Mouse (Mus musculus) hindbrain, embryonic 10.5 days (tissue): ENCODE data around the gene Ddx58. TPM values are rescaled to one million over a fixed set of nuclear protein-coding genes. Genes with fewer than 3 reads are reported as not detected.

ENCODE experiments used
- DNase-seq: peaks from one replicate; pipeline ENCODE4 v3.0.0-alpha.2; 2017; ENCODE audit warnings: low spot score
- H3K27ac ChIP-seq: fragments of 300-500 bp; sonication (generic); 2 replicates; pipeline ENCODE4 v1.5.1; 2016; ENCODE audit warnings: mild to moderate bottlenecking, moderate library complexity
- H3K27me3 ChIP-seq: fragments of 300-500 bp; sonication (generic); 2 replicates; pipeline ENCODE4 v1.6.1; 2016; ENCODE audit warnings: mild to moderate bottlenecking; ENCODE audit not compliant: poor library complexity, insufficient read depth, severe bottlenecking
- H3K36me3 ChIP-seq: fragments of 300-500 bp; sonication (generic); 2 replicates; pipeline ENCODE4 v1.6.1; 2016; ENCODE audit warnings: mild to moderate bottlenecking, moderate library complexity
- H3K4me1 ChIP-seq: fragments of 300-500 bp; sonication (generic); replicated peaks from 2 replicates; pipeline ENCODE4 v1.6.1; 2016; ENCODE audit warnings: mild to moderate bottlenecking
- H3K4me3 ChIP-seq: fragments of 300-500 bp; sonication (generic); 2 replicates; pipeline ENCODE4 v1.5.1; 2016; ENCODE audit warnings: mild to moderate bottlenecking, moderate library complexity
- H3K9me3 ChIP-seq: fragments of 300-500 bp; sonication (generic); 2 replicates; pipeline ENCODE4 v1.6.1; 2016; ENCODE audit warnings: mild to moderate bottlenecking, moderate library complexity
- WGBS: fragments of 180-500 bp; shearing (Covaris S2); methylation state at CpG from one replicate; pipeline ENCODE4 v1.1.7; 2016; 5-methylcytosine and 5-hydroxymethylcytosine counted together
- polyA plus RNA-seq: library from polyadenylated mRNA; unstranded; fragments of >200 nt; fragmentation: Nextera tagmentation; extraction: Ambion mirVana; gene quantifications from 2 replicates; pipeline ENCODE4 v1.2.1, GENCODE M21; 2016

Gene Ddx58
- polyA plus RNA-seq: 2.1 and 4.2 TPM in 2 replicates

DNA sequence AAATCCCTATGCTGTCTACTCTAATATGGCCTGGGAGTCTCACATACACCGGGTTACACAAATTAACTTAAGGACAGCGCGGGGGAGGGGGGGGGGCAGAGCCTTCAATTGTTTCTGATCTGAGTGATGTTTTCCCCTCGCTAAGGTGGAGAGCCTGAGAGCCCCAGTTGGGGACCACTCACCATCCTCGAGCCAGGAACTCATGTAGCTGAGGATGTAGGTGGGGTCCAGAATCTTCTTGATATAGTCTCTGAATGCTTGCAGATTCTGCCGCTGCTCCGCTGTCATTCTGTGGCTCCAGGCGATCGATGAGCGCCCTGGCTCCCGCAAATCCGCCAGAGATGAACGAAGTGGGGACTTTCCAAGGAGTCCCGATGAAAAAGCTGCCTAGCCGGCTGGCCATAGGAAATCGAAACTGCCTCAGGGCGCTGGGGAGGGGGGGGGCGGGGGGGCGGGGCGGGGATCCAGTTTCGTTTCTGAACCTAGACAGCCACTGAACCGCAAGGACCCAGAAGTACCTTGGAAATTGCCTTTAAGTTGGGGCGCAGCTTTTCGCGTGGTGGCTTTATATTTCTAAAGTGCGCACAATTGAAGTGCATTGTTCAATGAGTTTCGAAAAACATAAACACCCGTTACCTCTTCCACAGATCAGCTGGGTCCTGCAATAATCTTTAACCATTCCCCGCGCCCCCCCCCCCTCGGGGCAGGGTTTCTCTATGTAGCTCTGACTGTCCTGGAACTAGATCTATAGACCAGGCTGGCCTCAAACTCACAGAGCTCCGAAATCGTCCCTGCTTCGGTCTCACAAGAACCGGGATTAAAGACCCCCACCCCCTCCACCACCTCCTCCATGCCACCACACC, at the start of gene Ddx58:
Gene Ddx58 (minus strand): TSS at position 420 of the 863 bp plus-strand sequence.
- Histone ChIP-seq H3K36me3 (no peaks in the 10 kb centered on the region), H3K4me3 (peak within 1 kb of the TSS; percentile 60), H3K4me1 (peaks cover 20% of the 10 kb centered on the region), H3K27ac (peak within 1 kb of the TSS; percentile 62), H3K27me3 (no peaks in the 10 kb centered on the region), H3K9me3 (no peaks in the 10 kb centered on the region)
- DNase-seq: peak; percentile 60
- WGBS: 3% methylated on average over 35 of the region's 35 CpGs

DNA sequence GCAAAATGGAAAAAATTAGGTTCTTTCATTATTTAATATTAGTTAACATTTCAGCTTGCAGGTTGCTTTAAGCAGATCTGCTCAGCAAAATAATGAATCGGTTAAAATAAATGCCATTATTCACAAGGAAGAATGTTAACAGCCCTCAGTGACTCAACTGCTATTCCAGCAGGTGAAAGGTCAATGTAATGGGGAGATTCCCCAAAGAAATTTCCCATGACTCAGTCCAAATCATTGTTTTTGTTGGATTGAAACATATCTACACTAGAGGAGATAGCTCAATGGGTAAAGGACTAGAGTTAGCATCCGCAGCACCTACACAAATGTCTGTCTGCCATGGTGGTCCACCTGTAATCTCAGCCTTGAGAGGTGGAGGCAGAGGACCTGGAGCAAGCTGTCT, 49.4 kb upstream of the Ddx58 start:
- WGBS: 87% methylated on average over 2 of the region's 2 CpGs
- no peak for DNase-seq

DNA sequence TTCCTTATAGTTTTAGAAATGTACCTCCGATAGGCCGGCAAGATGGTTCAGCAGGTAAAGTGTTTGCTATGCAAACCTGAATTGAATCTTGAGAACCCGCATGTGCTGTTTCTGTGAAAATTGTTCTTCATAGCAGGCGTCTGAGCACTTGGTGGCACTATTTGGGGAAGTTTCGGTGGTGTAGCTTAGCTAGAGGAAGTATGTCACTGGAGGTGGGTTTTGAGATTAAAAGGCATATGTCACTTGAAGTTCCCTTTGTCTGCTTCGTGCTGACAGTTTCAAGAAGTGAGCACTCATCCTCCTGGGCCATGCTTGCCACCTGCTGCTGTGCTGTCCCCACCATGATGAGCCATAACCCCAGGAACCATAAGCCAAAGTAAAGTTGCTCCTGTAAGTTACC, 47.8 kb upstream of the Ddx58 start:
- Histone ChIP-seq H3K27ac (no peak overlapping the region), H3K27me3 (no peaks in the 10 kb centered on the region), H3K9me3 (peaks cover 6% of the 10 kb centered on the region; the same call in 1 of the 2 replicates), H3K4me1 (no peaks in the 10 kb centered on the region), H3K4me3 (no peak overlapping the region), H3K36me3 (no peaks in the 10 kb centered on the region)
- 80% methylated on average over 6 of the region's 6 CpGs for WGBS
- no peak for DNase-seq

More for the DNA sequence above, 49.4 kb upstream of the Ddx58 start:
- peaks cover 9% of the 10 kb centered on the region; the same call in 1 of the 2 replicates for H3K9me3 ChIP-seq
- no peak overlapping the region for H3K27ac ChIP-seq
- H3K4me1 ChIP-seq: no peaks in the 10 kb centered on the region
- H3K36me3 ChIP-seq: no peaks in the 10 kb centered on the region
- H3K27me3 ChIP-seq: no peaks in the 10 kb centered on the region
- H3K4me3 ChIP-seq: no peak overlapping the region

DNA sequence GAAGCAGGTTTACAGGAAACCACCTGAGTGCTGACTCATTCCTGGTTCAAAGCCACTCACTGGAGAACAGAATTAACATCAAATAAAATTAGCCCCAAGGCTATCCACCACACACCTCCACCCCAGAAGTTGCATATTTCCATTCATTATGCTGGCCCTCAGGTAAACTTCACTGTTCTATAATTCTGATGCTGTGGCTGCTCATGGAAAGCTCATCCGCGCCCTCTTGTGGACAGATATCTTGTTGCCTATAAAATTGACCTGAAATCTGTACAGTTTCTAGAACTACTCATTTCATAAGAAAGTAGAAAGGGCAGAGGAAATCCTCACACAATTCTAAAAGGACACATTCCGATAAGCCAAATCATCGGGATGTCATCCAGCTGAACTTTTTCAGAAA, 46.0 kb upstream of the Ddx58 start:
- Histone ChIP-seq H3K4me3 (no peak overlapping the region), H3K4me1 (no peaks in the 10 kb centered on the region), H3K27ac (no peak overlapping the region), H3K27me3 (no peaks in the 10 kb centered on the region), H3K9me3 (peaks cover 4% of the 10 kb centered on the region; the same call in 1 of the 2 replicates), H3K36me3 (no peaks in the 10 kb centered on the region)
- 28% methylated on average over 4 of the region's 4 CpGs for WGBS
- DNase-seq: peak; percentile 39

DNA sequence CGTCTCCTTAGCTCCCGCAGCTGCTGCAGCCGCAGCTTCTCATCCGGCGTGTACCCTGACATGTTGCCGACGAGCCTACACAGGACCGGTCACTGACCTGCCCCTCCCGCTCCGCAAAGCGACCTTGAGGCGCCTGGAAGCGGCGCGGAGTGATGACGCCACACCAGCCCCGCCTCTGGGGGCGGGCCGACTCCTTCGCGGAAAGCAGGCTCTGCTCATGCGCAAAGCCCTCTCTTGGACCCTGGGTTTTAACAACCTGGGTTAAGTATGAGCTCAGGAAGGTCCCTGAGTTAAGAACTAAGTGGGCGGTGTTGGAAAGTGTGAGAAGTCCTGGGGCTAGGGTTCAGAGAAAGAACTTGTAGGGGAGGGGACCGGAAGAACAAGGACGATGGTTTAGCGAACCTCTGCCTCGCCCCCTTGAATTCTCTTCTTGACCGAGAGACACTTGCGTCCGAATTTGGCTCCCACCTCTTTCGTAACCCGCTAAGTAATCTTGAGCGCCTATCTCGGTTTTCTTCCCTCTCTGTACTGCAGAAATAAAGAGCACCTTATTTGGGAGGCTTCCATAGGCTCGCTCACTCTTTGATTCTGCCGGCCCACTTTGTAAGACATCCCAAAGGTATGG, 39.8 kb upstream of the Ddx58 start, which contains the start of gene Ndufb6:
Gene Ndufb6 (minus strand): TSS at position 146 of the 625 bp plus-strand sequence.
- no peaks in the 10 kb centered on the region for H3K9me3 ChIP-seq
- H3K4me3 ChIP-seq: peak within 1 kb of the TSS; percentile 95
- no peaks in the 10 kb centered on the region for H3K27me3 ChIP-seq
- H3K27ac ChIP-seq: peak within 1 kb of the TSS; percentile 89
- DNase-seq: peak; percentile 97
- WGBS: under 1% methylated on average over 36 of the region's 36 CpGs
- peaks cover 16% of the 10 kb centered on the region for H3K4me1 ChIP-seq
- peaks cover 24% of the 10 kb centered on the region for H3K36me3 ChIP-seq

DNA sequence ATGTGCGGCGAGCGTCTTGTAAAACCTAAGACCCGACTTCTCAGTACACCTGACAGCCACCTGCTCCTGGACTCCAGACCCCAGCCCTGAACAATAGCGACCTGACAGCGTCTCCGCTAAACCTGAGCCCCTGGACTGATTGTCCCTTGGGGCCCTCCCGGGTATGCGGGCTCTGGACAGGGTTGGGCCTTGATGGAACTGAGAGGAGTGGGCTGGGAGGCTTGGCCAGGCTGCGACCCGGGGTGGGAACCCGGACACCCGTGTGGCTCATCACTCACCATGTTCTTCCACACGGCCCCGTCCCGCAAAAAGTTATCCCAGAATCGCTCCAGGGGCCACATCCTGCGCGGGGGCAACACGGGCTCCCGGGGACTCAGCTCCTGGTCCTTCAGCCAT, 39.2 kb upstream of the Ddx58 start:
- DNase-seq: no peak
- WGBS: under 1% methylated on average over 21 of the region's 21 CpGs

DNA sequence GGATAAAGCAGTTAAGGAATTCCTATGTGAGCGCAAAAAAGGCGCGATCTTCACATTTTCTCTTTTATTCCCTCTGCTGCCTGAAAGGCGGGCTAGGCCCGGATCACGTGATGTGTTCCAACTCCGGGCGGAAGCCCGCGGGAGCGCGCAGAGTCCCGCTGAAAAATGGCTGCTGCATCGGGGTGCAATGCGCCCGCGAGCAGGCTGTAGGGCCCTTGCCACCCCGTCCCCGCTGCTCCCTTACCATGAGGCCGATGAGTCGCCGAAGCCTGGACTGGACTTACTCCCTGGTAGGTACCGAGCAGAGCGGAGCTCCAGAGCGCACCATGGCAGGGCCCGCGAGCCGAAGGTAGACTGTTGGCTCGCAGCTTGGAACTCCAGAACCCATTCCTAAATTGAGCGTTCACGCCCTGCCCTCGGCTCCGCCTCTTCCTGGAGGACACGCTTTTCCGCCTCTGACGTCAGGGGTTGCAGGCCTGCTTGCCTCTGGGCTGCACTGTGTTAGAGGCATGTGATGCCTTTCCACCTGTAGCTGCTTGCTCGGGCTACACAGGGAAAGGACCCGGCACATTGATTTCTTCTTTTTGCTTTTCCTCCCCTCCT, 29.9 kb upstream of the Ddx58 start, which contains the start of the genes Smim27 and Topors:
Gene Smim27 (plus strand): TSS at position 150 of the 603 bp plus-strand sequence.
Gene Topors (minus strand): TSS at position 421 of the 603 bp plus-strand sequence.
- DNase-seq: peak; percentile 97
- H3K27me3 ChIP-seq: no peaks in the 10 kb centered on the region
- peaks cover 48% of the 10 kb centered on the region for H3K36me3 ChIP-seq
- WGBS: under 1% methylated on average over 38 of the region's 38 CpGs
- peak within 1 kb of the TSS; percentile 95 for H3K27ac ChIP-seq
- peak within 1 kb of the TSS; percentile 71 for H3K4me3 ChIP-seq
- H3K9me3 ChIP-seq: no peaks in the 10 kb centered on the region
- peaks cover 19% of the 10 kb centered on the region for H3K4me1 ChIP-seq

More for the DNA sequence above, 39.2 kb upstream of the Ddx58 start:
- no peaks in the 10 kb centered on the region for H3K9me3 ChIP-seq
- peak overlapping the region; percentile 95 for H3K4me3 ChIP-seq
- H3K4me1 ChIP-seq: peaks cover 16% of the 10 kb centered on the region
- H3K36me3 ChIP-seq: peaks cover 27% of the 10 kb centered on the region
- H3K27ac ChIP-seq: peak overlapping the region; percentile 89
- no peaks in the 10 kb centered on the region for H3K27me3 ChIP-seq

DNA sequence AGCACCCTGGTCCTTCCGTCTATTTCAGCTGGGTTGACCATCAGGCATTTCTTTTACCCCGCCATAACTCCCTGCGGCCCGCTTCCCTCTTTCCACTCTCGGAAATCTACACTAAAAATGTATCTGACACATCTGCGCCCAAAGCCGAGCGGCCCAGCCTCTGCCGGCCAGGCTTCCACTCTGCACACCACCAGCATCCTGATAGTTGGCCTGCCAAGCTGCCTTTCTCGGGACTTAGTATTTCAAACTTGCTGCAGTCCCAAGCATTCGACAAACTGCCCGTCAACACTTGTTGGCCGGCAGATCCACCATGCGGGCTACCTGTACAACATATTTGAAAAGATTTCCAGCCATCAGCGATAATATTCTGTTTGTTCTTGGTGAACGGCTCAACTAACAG, 29.2 kb upstream of the Ddx58 start:
- DNase-seq: no peak
- H3K36me3 ChIP-seq: peaks cover 46% of the 10 kb centered on the region
- no peaks in the 10 kb centered on the region for H3K9me3 ChIP-seq
- no peaks in the 10 kb centered on the region for H3K27me3 ChIP-seq
- WGBS: under 1% methylated on average over 16 of the region's 16 CpGs
- H3K4me1 ChIP-seq: peaks cover 19% of the 10 kb centered on the region
- peak overlapping the region; percentile 71 for H3K4me3 ChIP-seq
- peak overlapping the region; percentile 95 for H3K27ac ChIP-seq

DNA sequence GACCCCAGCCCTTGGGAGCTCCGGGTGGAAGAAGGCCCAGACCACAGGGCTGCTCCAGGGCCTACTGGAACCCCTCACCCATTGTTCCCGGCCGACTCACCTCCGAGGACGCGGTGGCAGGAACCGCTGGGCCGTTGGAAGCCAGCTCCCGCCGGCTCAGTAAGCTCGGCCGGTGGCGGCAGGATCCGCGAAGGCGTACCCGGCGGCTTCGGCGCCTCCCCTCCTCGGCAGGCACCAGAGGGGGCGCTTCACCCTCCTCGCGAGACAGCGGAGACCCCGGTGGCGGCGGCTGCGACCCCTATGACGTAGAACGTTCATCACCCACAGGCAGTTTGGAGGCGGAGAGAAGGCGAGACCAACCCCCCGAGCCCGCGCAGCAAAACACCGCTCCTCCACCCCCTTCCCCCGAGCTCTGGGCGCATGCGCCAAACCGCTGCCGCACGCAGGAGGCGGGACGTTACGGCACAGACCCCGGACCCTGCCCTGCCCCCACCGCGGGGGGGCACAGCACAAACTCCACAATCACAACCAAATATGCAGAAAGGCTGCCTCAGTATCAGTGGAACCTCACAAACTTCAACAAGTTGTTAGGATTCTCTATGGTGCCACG, 28.7 kb upstream of the Ddx58 start:
- peak; percentile 97 for DNase-seq
- Histone ChIP-seq H3K27me3 (no peaks in the 10 kb centered on the region), H3K4me3 (peak overlapping the region; percentile 71), H3K4me1 (peaks cover 19% of the 10 kb centered on the region), H3K36me3 (peaks cover 46% of the 10 kb centered on the region), H3K27ac (peak overlapping the region; percentile 95), H3K9me3 (no peaks in the 10 kb centered on the region)
- WGBS: under 1% methylated on average over 49 of the region's 50 CpGs

DNA sequence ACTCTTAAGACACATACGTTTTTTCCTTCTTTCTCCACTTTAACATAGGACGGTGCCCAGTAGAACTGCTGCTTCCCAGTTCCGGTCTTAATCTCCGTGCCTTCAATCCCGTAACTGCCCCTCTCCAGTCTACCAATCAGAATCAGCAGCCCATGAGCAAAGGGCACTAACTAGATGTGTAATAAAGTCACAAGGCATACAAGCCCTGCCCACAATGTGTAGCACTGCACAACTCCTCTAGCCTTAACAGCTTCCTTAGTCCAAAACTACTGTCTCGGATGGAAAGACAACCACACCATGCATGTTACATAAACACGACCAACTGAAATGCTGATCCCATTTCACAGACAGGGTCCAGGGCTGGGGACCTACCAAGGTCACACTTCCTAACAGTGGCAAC, 28.1 kb upstream of the Ddx58 start:
- H3K27ac ChIP-seq: peak overlapping the region; percentile 95
- WGBS: 77% methylated on average over 7 of the region's 7 CpGs
- H3K27me3 ChIP-seq: no peaks in the 10 kb centered on the region
- peaks cover 51% of the 10 kb centered on the region for H3K36me3 ChIP-seq
- DNase-seq: no peak
- no peaks in the 10 kb centered on the region for H3K9me3 ChIP-seq
- peaks cover 19% of the 10 kb centered on the region for H3K4me1 ChIP-seq
- H3K4me3 ChIP-seq: peak overlapping the region; percentile 71

DNA sequence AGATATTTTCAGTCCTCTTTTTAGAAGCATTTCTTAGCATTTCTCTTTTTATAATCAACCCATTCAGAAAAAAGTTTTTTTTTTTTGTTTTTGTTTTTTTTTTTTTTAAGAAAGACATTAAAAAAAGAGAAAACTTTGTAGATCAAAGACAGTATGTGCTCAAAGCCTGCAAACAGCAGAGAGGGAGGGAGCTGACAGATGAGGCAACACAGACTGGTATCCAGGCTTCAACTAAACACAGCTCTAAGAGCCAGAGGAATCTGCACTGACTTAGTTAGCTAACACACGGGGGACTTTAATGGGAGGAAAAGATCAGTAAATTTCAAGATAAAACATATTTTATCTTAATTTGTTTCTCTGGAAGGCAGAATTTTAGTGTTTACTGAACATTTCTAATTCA, 24.7 kb upstream of the Ddx58 start:
- Histone ChIP-seq H3K27ac (no peak overlapping the region), H3K4me1 (peaks cover 19% of the 10 kb centered on the region), H3K27me3 (no peaks in the 10 kb centered on the region), H3K9me3 (no peaks in the 10 kb centered on the region), H3K36me3 (peaks cover 82% of the 10 kb centered on the region), H3K4me3 (no peak overlapping the region)
- DNase-seq: no peak
- WGBS: 91% methylated on average over 1 of the region's 1 CpGs

DNA sequence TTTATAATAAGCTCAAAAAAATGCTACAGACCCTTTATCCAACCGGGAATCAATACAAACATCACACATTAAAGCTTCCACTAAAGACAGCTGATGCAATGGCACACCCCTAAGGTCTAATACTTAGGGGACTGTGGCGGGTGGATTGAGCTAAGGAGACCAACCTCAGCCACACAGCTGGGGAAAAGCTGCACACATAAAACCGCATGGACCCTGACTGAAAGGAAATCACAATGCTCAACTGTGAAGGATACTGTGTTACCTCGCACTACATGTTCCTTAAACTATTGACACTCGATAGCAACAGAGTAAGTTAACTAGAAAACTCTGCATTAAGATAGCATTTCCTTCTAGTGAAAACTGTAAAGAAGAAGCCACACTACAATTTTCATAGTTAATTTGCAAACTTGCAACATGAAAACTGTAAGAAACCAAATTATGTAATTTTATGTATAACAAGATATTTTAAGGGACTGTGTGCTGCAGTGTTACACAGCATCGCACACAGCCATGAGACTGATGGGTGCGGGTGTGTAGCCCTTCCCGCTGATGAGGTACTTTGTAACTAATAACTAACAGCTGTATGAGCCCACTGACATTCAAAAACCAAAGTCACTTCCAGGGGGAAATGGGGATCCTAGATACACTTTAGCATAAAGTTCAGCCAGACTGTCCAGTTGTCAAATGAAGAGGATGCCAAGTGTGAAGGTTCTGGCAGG, 14.9 kb upstream of the Ddx58 start:
- no peak overlapping the region for H3K27ac ChIP-seq
- H3K27me3 ChIP-seq: no peaks in the 10 kb centered on the region
- no peaks in the 10 kb centered on the region for H3K4me1 ChIP-seq
- WGBS: 87% methylated on average over 8 of the region's 8 CpGs
- H3K9me3 ChIP-seq: no peaks in the 10 kb centered on the region
- H3K4me3 ChIP-seq: no peak overlapping the region
- H3K36me3 ChIP-seq: peaks cover 23% of the 10 kb centered on the region
- no peak for DNase-seq
